ENCODE assay signal across 14 mouse cellular contexts in the genomic region with DNA sequence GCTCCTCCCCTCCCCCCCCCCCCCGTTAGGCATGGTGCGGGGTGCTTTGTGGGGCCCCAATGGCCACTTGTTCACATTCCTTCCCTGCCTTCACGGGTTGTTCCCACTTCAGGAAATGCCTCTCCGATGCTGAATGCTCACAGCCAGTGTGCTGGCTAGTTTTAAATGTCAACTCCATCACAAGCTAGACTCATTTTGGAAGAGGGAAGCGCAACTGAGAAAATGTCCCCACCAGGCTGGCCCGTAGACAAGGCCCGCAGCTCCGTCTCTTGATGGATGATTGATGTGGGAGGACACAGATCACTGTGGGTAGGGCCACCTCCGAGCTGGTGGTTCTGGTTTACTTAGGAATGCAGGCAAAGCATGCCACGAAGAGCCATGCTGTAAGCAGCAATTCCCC.
DNase-seq lines count a peak whose midpoint lies in the region; ATAC-seq and TF ChIP-seq lines count a peak whose summit lies in the region.
"Had no signal": no experiment of that assay in that cellular context is flagged by ENCODE, and none has a peak within 500 bp of the region (broad histone marks: within the 10 kb centered on the region; RNA-seq: fewer than 3 reads in every experiment).

No protein-coding gene starts in this region.

- no peak for TF ChIP-seq CTCF in heart, postnatal 0 days (IDR thresholded peaks at IDR 0.05; ENCODE audit: low read depth)

- H3K4me1 ChIP-seq in heart, embryonic 14.5 days (ENCODE audit: control insufficient read depth in 2 of 2, insufficient read depth in 2 of 2, low read length in 2 of 2): peaks cover 9 to 12% of the 10 kb centered on the region in 2 experiments
- no peaks in the 10 kb centered on the region for H3K4me1 ChIP-seq in midbrain, embryonic 11.5 days (ENCODE audit: control insufficient read depth, insufficient read depth, low read length)
- peaks cover 5% of the 10 kb centered on the region; the same call in 1 of the 2 replicates for H3K4me1 ChIP-seq in midbrain, embryonic 10.5 days
- no peaks in the 10 kb centered on the region; the same call in 1 of the 2 replicates for H3K4me1 ChIP-seq in heart, postnatal 0 days (ENCODE audit: control insufficient read depth, insufficient read depth)
- no peaks in the 10 kb centered on the region for H3K4me1 ChIP-seq in hindbrain, embryonic 16.5 days (ENCODE audit: control insufficient read depth, insufficient read depth, low read depth, low read length)
- H3K4me1 ChIP-seq: liver, embryonic 12.5 days; midbrain, embryonic 15.5 days; stomach, embryonic 15.5 days had no signal

- no peaks in the 10 kb centered on the region for H3K9me3 ChIP-seq in heart, embryonic 14.5 days (ENCODE audit: control insufficient read depth, low read length)
- H3K9me3 ChIP-seq in midbrain, embryonic 11.5 days (ENCODE audit: control insufficient read depth, low read length): no peaks in the 10 kb centered on the region
- H3K9me3 ChIP-seq in midbrain, embryonic 10.5 days (replicated peaks): no peaks in the 10 kb centered on the region
- H3K9me3 ChIP-seq in heart, postnatal 0 days (replicated peaks; ENCODE audit: control insufficient read depth, low read length): no peaks in the 10 kb centered on the region
- H3K9me3 ChIP-seq in hindbrain, embryonic 16.5 days (ENCODE audit: control insufficient read depth, low read length): no peaks in the 10 kb centered on the region
- H3K9me3 ChIP-seq: liver, embryonic 12.5 days; midbrain, embryonic 15.5 days; stomach, embryonic 15.5 days had no signal

- no peak for ATAC-seq in heart, embryonic 14.5 days (ENCODE audit: insufficient number of reproducible peaks, insufficient read depth, low FRiP score, low read depth)
- ATAC-seq in midbrain, embryonic 11.5 days (ENCODE audit: low FRiP score): no peak
- no peak for ATAC-seq in heart, postnatal 0 days (ENCODE audit: insufficient read depth, low read depth)
- no peak for ATAC-seq in hindbrain, embryonic 16.5 days
- ATAC-seq: CD4-positive, CD25-positive, alpha-beta regulatory T cell, adult 4 months; liver, embryonic 12.5 days; midbrain, embryonic 15.5 days had no signal

- H3K36me3 ChIP-seq in heart, embryonic 14.5 days (ENCODE audit: control insufficient read depth, insufficient read depth, low read length): no peaks in the 10 kb centered on the region
- no peaks in the 10 kb centered on the region for H3K36me3 ChIP-seq in midbrain, embryonic 11.5 days (ENCODE audit: control insufficient read depth, insufficient read depth, low read length)
- no peaks in the 10 kb centered on the region for H3K36me3 ChIP-seq in midbrain, embryonic 10.5 days
- no peaks in the 10 kb centered on the region for H3K36me3 ChIP-seq in heart, postnatal 0 days (replicated peaks; ENCODE audit: control insufficient read depth, insufficient read depth, low read length)
- H3K36me3 ChIP-seq in hindbrain, embryonic 16.5 days (ENCODE audit: control insufficient read depth, insufficient read depth, low read length): no peaks in the 10 kb centered on the region
- H3K36me3 ChIP-seq: liver, embryonic 12.5 days; midbrain, embryonic 15.5 days; stomach, embryonic 15.5 days had no signal

- intact Hi-C loops in heart, postnatal 36 days (cut with DNase I): no loop called here

- no peaks in the 10 kb centered on the region for H3K27me3 ChIP-seq in heart, embryonic 14.5 days (ENCODE audit: control insufficient read depth, insufficient read depth, low read length)
- no peaks in the 10 kb centered on the region for H3K27me3 ChIP-seq in midbrain, embryonic 11.5 days (ENCODE audit: control insufficient read depth, insufficient read depth, low read length)
- no peaks in the 10 kb centered on the region for H3K27me3 ChIP-seq in midbrain, embryonic 10.5 days (ENCODE audit: low read depth, poor library complexity, severe bottlenecking)
- H3K27me3 ChIP-seq in heart, postnatal 0 days (ENCODE audit: control insufficient read depth, insufficient read depth, low read length): no peaks in the 10 kb centered on the region
- H3K27me3 ChIP-seq in hindbrain, embryonic 16.5 days (replicated peaks; ENCODE audit: control insufficient read depth, insufficient read depth, low read length): no peaks in the 10 kb centered on the region
- H3K27me3 ChIP-seq: liver, embryonic 12.5 days; midbrain, embryonic 15.5 days; stomach, embryonic 15.5 days had no signal

- no peak for TF ChIP-seq EP300 in heart, postnatal 0 days (IDR thresholded peaks at IDR 0.05; ENCODE audit: low read depth)

- WGBS in heart, embryonic 14.5 days: 10% methylated on average over 8 of the region's 10 CpGs
- 74% methylated on average over 10 of the region's 10 CpGs for WGBS in midbrain, embryonic 11.5 days
- 71% methylated on average over 10 of the region's 10 CpGs for whole genome bisulfite sequencing in midbrain, embryonic 10.5 days
- 12% methylated on average over 10 of the region's 10 CpGs for WGBS in heart, postnatal 0 days
- whole genome bisulfite sequencing in hindbrain, embryonic 16.5 days: 54% methylated on average over 10 of the region's 10 CpGs

- DNase-seq in heart, postnatal 36 days: no peak
- peak; percentile 81 for DNase-seq in midbrain, embryonic 11.5 days (ENCODE audit: low spot score, missing footprints)
- no peak for DNase-seq in midbrain, embryonic 10.5 days (ENCODE audit: low spot score)
- DNase-seq in heart, postnatal 0 days (ENCODE audit: low spot score): peak; percentile 26
- peak; percentile 1 for DNase-seq in yolk sac, embryonic 10.5 days (ENCODE audit: low spot score)
- DNase-seq: cerebellum, adult 11 months; kidney, postnatal 25 days; lung, postnatal 4 days had no signal

- no peak overlapping the region for H3K9ac ChIP-seq in heart, embryonic 14.5 days (ENCODE audit: low read length)
- no peak overlapping the region for H3K9ac ChIP-seq in midbrain, embryonic 11.5 days (ENCODE audit: low read length)
- no peak overlapping the region for H3K9ac ChIP-seq in heart, postnatal 0 days (replicated peaks; ENCODE audit: low read depth, low read length)
- no peak overlapping the region for H3K9ac ChIP-seq in hindbrain, embryonic 16.5 days (ENCODE audit: low read depth, low read length)
- H3K9ac ChIP-seq: liver, embryonic 12.5 days; midbrain, embryonic 15.5 days; stomach, embryonic 15.5 days had no signal

- H3K27ac ChIP-seq in heart, embryonic 14.5 days (replicated peaks in 1 of 2; ENCODE audit: control insufficient read depth in 1 of 2, insufficient read depth in 1 of 2, low read depth in 2 of 2, low read length in 2 of 2): no peak overlapping the region
- H3K27ac ChIP-seq in midbrain, embryonic 11.5 days (ENCODE audit: low read depth, low read length): no peak overlapping the region
- H3K27ac ChIP-seq in midbrain, embryonic 10.5 days (replicated peaks): no peak overlapping the region
- no peak overlapping the region for H3K27ac ChIP-seq in heart, postnatal 0 days (ENCODE audit: low read depth)
- H3K27ac ChIP-seq in hindbrain, embryonic 16.5 days (ENCODE audit: low read depth, low read length): no peak overlapping the region
- H3K27ac ChIP-seq: liver, embryonic 12.5 days; midbrain, embryonic 15.5 days; stomach, embryonic 15.5 days had no signal

- H3K4me3 ChIP-seq in heart, embryonic 14.5 days (ENCODE audit: control insufficient read depth in 1 of 2, insufficient read depth in 1 of 2, low read depth in 1 of 2, low read length in 2 of 2): no peak overlapping the region
- H3K4me3 ChIP-seq in midbrain, embryonic 11.5 days (ENCODE audit: low read depth, low read length): no peak overlapping the region
- no peak overlapping the region for H3K4me3 ChIP-seq in midbrain, embryonic 10.5 days
- H3K4me3 ChIP-seq in heart, postnatal 0 days (ENCODE audit: low read depth, low read length): no peak overlapping the region
- H3K4me3 ChIP-seq in hindbrain, embryonic 16.5 days (ENCODE audit: low read length): no peak overlapping the region
- H3K4me3 ChIP-seq: liver, embryonic 12.5 days; midbrain, embryonic 15.5 days; stomach, embryonic 15.5 days had no signal

- H3K4me2 ChIP-seq in heart, embryonic 14.5 days (ENCODE audit: low read length): peak overlapping the region; percentile 49
- H3K4me2 ChIP-seq in midbrain, embryonic 11.5 days: no peak overlapping the region
- peak overlapping the region; percentile 5; the same call in 1 of the 2 replicates for H3K4me2 ChIP-seq in heart, postnatal 0 days (ENCODE audit: low read depth, low read length)
- no peak overlapping the region for H3K4me2 ChIP-seq in hindbrain, embryonic 16.5 days (ENCODE audit: low read length)
- H3K4me2 ChIP-seq: liver, embryonic 12.5 days; midbrain, embryonic 15.5 days; stomach, embryonic 15.5 days had no signal

Comparison
In these comparisons a context has a peak if more than half of its experiments do, and no peak if none do; other contexts are left out.
1. DNase-seq: peak in midbrain, embryonic 11.5 days (single experiment), heart, postnatal 0 days (single experiment) and yolk sac, embryonic 10.5 days (single experiment); none in heart, postnatal 36 days (0 of 2) and midbrain, embryonic 10.5 days (single experiment).
2. H3K4me2 ChIP-seq: peak in heart, embryonic 14.5 days (single experiment) and heart, postnatal 0 days (single experiment); none in midbrain, embryonic 11.5 days (single experiment) and hindbrain, embryonic 16.5 days (single experiment).